8 mouse cellular contexts compared by ENCODE assay signal in the genomic region with DNA sequence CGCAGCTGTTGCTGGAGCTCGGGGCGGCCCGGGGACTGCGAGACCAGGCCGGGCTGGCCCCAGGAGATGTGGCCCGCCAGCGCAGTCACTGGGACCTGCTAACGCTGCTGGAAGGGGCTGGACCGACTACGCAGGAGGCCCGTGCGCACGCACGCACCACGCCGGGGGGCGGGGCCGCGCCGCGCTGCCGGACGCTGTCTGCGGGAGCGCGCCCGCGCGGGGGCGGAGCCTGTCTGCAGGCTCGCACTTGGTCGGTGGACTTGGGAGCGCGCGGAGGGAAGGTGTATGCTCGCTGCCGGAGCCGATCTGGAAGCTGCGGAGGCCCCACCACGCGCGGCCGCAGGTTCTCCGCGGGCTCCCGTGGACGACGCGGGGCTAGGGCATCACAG. TPM values are rescaled to one million over a fixed set of nuclear protein-coding genes. Genes with fewer than 3 reads are reported as not detected.
DNase-seq lines count a peak whose midpoint lies in the region; ATAC-seq and TF ChIP-seq lines count a peak whose summit lies in the region.

No protein-coding gene starts in this region.

- peak overlapping the region; percentile 99 for H3K27ac ChIP-seq in hindbrain, embryonic 16.5 days (ENCODE audit: low read depth, low read length)
- peak overlapping the region; percentile 98 for H3K27ac ChIP-seq in left cerebral cortex, adult 2 months
- H3K27ac ChIP-seq in macrophage, result peak overlapping the region; percentile 51; the same call in 1 of the 2 replicates

- H3K27me3 ChIP-seq in hindbrain, embryonic 16.5 days (replicated peaks; ENCODE audit: control insufficient read depth, insufficient read depth, low read length), result no peaks in the 10 kb centered on the region

- TF ChIP-seq CTCF in left cerebral cortex, adult 2 months (IDR thresholded peaks at IDR 0.05), result no peak

- H3K4me1 ChIP-seq in hindbrain, embryonic 16.5 days (ENCODE audit: control insufficient read depth, insufficient read depth, low read depth, low read length), result peaks cover 27% of the 10 kb centered on the region

- peak overlapping the region; percentile 81 for H3K9ac ChIP-seq in hindbrain, embryonic 16.5 days (ENCODE audit: low read depth, low read length)

- ATAC-seq in hindbrain, embryonic 16.5 days, result peak; percentile 85

- WGBS in hindbrain, embryonic 16.5 days, result under 1% methylated on average over 41 of the region's 50 CpGs
- WGBS in macrophage (ENCODE audit: missing documents), result under 1% methylated on average over 49 of the region's 50 CpGs

- no peaks in the 10 kb centered on the region for H3K36me3 ChIP-seq in hindbrain, embryonic 16.5 days (ENCODE audit: control insufficient read depth, insufficient read depth, low read length)
- no peaks in the 10 kb centered on the region for H3K36me3 ChIP-seq in macrophage (ENCODE audit: inconsistent target)

- H3K9me3 ChIP-seq in hindbrain, embryonic 16.5 days (ENCODE audit: control insufficient read depth, low read length), result no peaks in the 10 kb centered on the region

- H3K4me2 ChIP-seq in hindbrain, embryonic 16.5 days (ENCODE audit: low read length), result peak overlapping the region; percentile 69

- H3K79me2 ChIP-seq in macrophage (ENCODE audit: inconsistent target), result peaks cover 38% of the 10 kb centered on the region

- DNase-seq in T-cell, adult 2 months (ENCODE audit: low spot score), result peak; percentile 98
- DNase-seq in cerebellum, postnatal 4 days (ENCODE audit: low spot score in 2 of 2), result peak; percentile 92 to 97
- DNase-seq in gastrocnemius, adult 18-20 months (ENCODE audit: low spot score), result peak; percentile 95
- peak; percentile 98 to 99 for DNase-seq in left cerebral cortex, adult 2 months (ENCODE audit: extremely low spot score in 1 of 2, low spot score in 2 of 2)
- DNase-seq in retina, postnatal 7 days (ENCODE audit: low read depth, low spot score), result peak; percentile 92
- DNase-seq in urinary bladder, adult 18-20 months (ENCODE audit: low spot score in 2 of 2), result peak; percentile 95 to 96

- intact Hi-C loops in left cerebral cortex, adult 2 months (cut with DNase I), result loop anchor here (5.0 kb wide), 1 partner anchor 465 kb away; a partner anchor contains a TSS

- peak overlapping the region; percentile 70 for H3K4me3 ChIP-seq in hindbrain, embryonic 16.5 days (ENCODE audit: low read length)
- H3K4me3 ChIP-seq in left cerebral cortex, adult 2 months, result peak overlapping the region; percentile 94
- peak overlapping the region; percentile 56 for H3K4me3 ChIP-seq in macrophage (ENCODE audit: inconsistent target)

RNA-seq across cellular contexts. Expression of a gene that starts 2.2 kb away (rescaled TPM):
- total RNA-seq in gastrocnemius, adult 18-20 months (2021), result 1 to 10 TPM; 1.2 to 1.5 TPM
- 3.4 and 4.9 TPM in 2 replicates for polyA plus RNA-seq in hindbrain, embryonic 16.5 days (2015; fragmentation: Nextera tagmentation; extraction: Ambion mirVana)
- total RNA-seq in left cerebral cortex, adult 2 months (2021), result 1 to 10 TPM; 1.8 to 3.3 TPM
- 10 to 100 TPM in 22 of 26 experiments, 1 to 10 TPM in 4; 4.8 to 81.2 (median 28.1) TPM for total RNA-seq in macrophage (2018; cell fraction: chromatin; rRNA removed)
- 100 to 1,000 TPM; 107 to 228 (median 174) TPM for total RNA-seq in macrophage (2018; cell fraction: cytosol; rRNA removed)
- 100 to 1,000 TPM in 5 of 26 experiments, 10 to 100 TPM in 21; 22.6 to 150 (median 71.5) TPM for total RNA-seq in macrophage (2018; cell fraction: nucleus; rRNA removed)
- 124 to 167 TPM (median 152 TPM) in 3 replicates for polyA plus RNA-seq in macrophage (2018)

RNA-seq across cellular contexts. Expression of a gene that starts 3.6 kb away (rescaled TPM):
- total RNA-seq in gastrocnemius, adult 18-20 months (2021), result 10 to 100 TPM; 12.0 to 12.2 TPM
- 7.3 and 8.3 TPM in 2 replicates for polyA plus RNA-seq in hindbrain, embryonic 16.5 days (2015; fragmentation: Nextera tagmentation; extraction: Ambion mirVana)
- 10 to 100 TPM; 49.6 to 68.5 TPM for total RNA-seq in left cerebral cortex, adult 2 months (2021)
- total RNA-seq in macrophage (2018; cell fraction: chromatin; rRNA removed), result 100 to 1,000 TPM in 3 of 26 experiments, 10 to 100 TPM in 23; 13.4 to 110 (median 51.5) TPM
- 10 to 100 TPM; 23.9 to 61.8 (median 51.4) TPM for total RNA-seq in macrophage (2018; cell fraction: cytosol; rRNA removed)
- 10 to 100 TPM; 18.6 to 84.5 (median 38.1) TPM for total RNA-seq in macrophage (2018; cell fraction: nucleus; rRNA removed)
- 44.7 to 64.2 TPM (median 45.7 TPM) in 3 replicates for polyA plus RNA-seq in macrophage (2018)

RNA-seq across cellular contexts. Expression of a gene that starts 10.2 kb away (rescaled TPM):
- total RNA-seq in gastrocnemius, adult 18-20 months (2021), result not detected
- 1.3 and 1.6 TPM in 2 replicates for polyA plus RNA-seq in hindbrain, embryonic 16.5 days (2015; fragmentation: Nextera tagmentation; extraction: Ambion mirVana)
- total RNA-seq in left cerebral cortex, adult 2 months (2021), result 1 to 10 TPM in 1 of 2 experiments, under 1 TPM in 1; 0.47 to 1.2 TPM
- 10 to 100 TPM in 5 of 26 experiments, 1 to 10 TPM in 20, under 1 TPM in 1; 0.71 to 15.6 (median 6.0) TPM for total RNA-seq in macrophage (2018; cell fraction: chromatin; rRNA removed)
- under 1 TPM in 14 of 26 experiments, not detected in 12; 0.11 to 0.44 (median 0.22) TPM for total RNA-seq in macrophage (2018; cell fraction: cytosol; rRNA removed)
- 1 to 10 TPM in 22 of 26 experiments, under 1 TPM in 4; 0.72 to 9.9 (median 2.8) TPM for total RNA-seq in macrophage (2018; cell fraction: nucleus; rRNA removed)
- polyA plus RNA-seq in macrophage (2018), result 0.22 to 0.38 TPM (median 0.27 TPM) in 3 replicates

RNA-seq across cellular contexts. Expression of a gene that starts 16.1 kb away (rescaled TPM):
- total RNA-seq in gastrocnemius, adult 18-20 months (2021), result 10 to 100 TPM; 22.0 to 22.1 TPM
- polyA plus RNA-seq in hindbrain, embryonic 16.5 days (2015; fragmentation: Nextera tagmentation; extraction: Ambion mirVana), result 281 and 296 TPM in 2 replicates
- total RNA-seq in left cerebral cortex, adult 2 months (2021), result 10 to 100 TPM; 70.7 to 71.5 TPM
- total RNA-seq in macrophage (2018; cell fraction: chromatin; rRNA removed), result 10 to 100 TPM in 14 of 26 experiments, 1 to 10 TPM in 12; 1.4 to 22.9 (median 11.5) TPM
- 10 to 100 TPM; 35.2 to 53.0 (median 44.0) TPM for total RNA-seq in macrophage (2018; cell fraction: cytosol; rRNA removed)
- total RNA-seq in macrophage (2018; cell fraction: nucleus; rRNA removed), result 10 to 100 TPM in 22 of 26 experiments, 1 to 10 TPM in 4; 8.7 to 49.5 (median 22.8) TPM
- 45.1 to 50.3 TPM (median 47.5 TPM) in 3 replicates for polyA plus RNA-seq in macrophage (2018)

RNA-seq across cellular contexts. Expression of a gene that starts 16.6 kb away (rescaled TPM):
- total RNA-seq in gastrocnemius, adult 18-20 months (2021), result 10 to 100 TPM; 81.6 to 87.7 TPM
- 122 and 128 TPM in 2 replicates for polyA plus RNA-seq in hindbrain, embryonic 16.5 days (2015; fragmentation: Nextera tagmentation; extraction: Ambion mirVana)
- total RNA-seq in left cerebral cortex, adult 2 months (2021), result 100 to 1,000 TPM; 156 to 166 TPM
- 10 to 100 TPM; 23.6 to 67.0 (median 37.8) TPM for total RNA-seq in macrophage (2018; cell fraction: chromatin; rRNA removed)
- total RNA-seq in macrophage (2018; cell fraction: cytosol; rRNA removed), result 100 to 1,000 TPM in 3 of 26 experiments, 10 to 100 TPM in 23; 62.1 to 103 (median 87.3) TPM
- total RNA-seq in macrophage (2018; cell fraction: nucleus; rRNA removed), result 10 to 100 TPM; 52.2 to 90.0 (median 71.3) TPM
- 67.5 to 77.3 TPM (median 76.0 TPM) in 3 replicates for polyA plus RNA-seq in macrophage (2018)

Comparison
In these comparisons a context has a peak if more than half of its experiments do, and no peak if none do; other contexts are left out.
1. Peak in every context shown above with its lines: DNase-seq, ATAC-seq, H3K4me3 ChIP-seq and H3K27ac ChIP-seq.